In the genomic region with DNA sequence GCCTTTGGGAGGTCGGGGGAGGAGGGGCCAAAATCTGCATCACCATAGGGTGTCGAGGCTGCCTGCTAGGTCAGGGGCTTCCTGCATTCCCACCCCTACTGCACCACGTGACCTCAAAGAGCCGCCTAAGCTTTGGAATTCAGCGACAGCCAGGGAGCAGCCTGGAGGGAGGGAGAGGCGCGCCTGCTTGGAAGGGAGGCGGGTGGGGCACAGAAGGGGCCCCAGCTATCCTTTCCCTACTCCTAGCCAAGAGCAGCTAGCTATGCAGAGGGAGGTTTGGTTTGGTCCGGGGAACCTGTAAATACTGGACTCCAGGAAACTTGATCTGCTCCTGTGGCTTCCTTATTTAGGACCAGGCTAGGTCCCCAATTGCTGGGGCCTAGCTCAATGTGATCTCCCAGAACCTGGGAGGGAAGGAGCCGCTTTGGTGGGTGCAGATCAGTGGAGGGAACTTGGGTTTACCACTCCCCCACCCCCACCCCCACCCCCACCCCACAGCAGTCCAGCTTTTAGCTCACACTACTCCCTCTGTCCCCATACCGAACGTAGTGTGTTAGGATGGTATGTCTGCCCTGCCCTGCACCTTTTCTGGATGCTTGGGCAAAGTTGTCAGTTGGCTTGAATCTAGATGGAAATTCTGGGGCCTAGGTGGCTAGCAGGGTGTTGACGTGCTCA, we compare ENCODE assay signal across 8 mouse cellular contexts. TPM values are rescaled to one million over a fixed set of nuclear protein-coding genes. Genes with fewer than 3 reads are reported as not detected.
DNase-seq lines count a peak whose midpoint lies in the region; ATAC-seq and TF ChIP-seq lines count a peak whose summit lies in the region.

No protein-coding gene starts in this region.

- no peaks in the 10 kb centered on the region for H3K9me3 ChIP-seq in lung, embryonic 16.5 days (ENCODE audit: control insufficient read depth, low read length)
- no peaks in the 10 kb centered on the region for H3K9me3 ChIP-seq in stomach, embryonic 14.5 days (ENCODE audit: control insufficient read depth, low read depth, low read length)

- intact Hi-C loops in heart, postnatal 36 days (cut with DNase I) = loop anchor here (2.0 kb wide), 1 partner anchor 17 kb away; no protein-coding TSS in a partner anchor
- intact Hi-C loops in heart, adult 2 months (cut with DNase I) = no loop called here

- peak overlapping the region; percentile 39 for H3K4me2 ChIP-seq in lung, embryonic 16.5 days (ENCODE audit: low read depth, low read length)
- H3K4me2 ChIP-seq in stomach, embryonic 14.5 days (replicated peaks; ENCODE audit: low read depth, low read length) = peak overlapping the region; percentile 8; the same call in 1 of the 2 replicates

- peak; percentile 86 for ATAC-seq in lung, embryonic 16.5 days (ENCODE audit: low read depth)
- peak; percentile 88 for ATAC-seq in stomach, embryonic 14.5 days (ENCODE audit: insufficient number of reproducible peaks, insufficient read depth, low FRiP score, low read depth)

- H3K27me3 ChIP-seq in heart, adult 2 months (ENCODE audit: control insufficient read depth, insufficient read depth, low read length) = no peaks in the 10 kb centered on the region
- H3K27me3 ChIP-seq in lung, embryonic 16.5 days (ENCODE audit: control insufficient read depth, insufficient read depth, low read depth, low read length) = no peaks in the 10 kb centered on the region
- no peaks in the 10 kb centered on the region for H3K27me3 ChIP-seq in stomach, embryonic 14.5 days (ENCODE audit: control insufficient read depth, insufficient read depth, low read length)

- no peaks in the 10 kb centered on the region for H3K79me2 ChIP-seq in heart, adult 2 months (replicated peaks; ENCODE audit: control insufficient read depth, insufficient read depth, low read length)

- H3K36me3 ChIP-seq in heart, adult 2 months (ENCODE audit: control insufficient read depth, insufficient read depth, low read length) = no peaks in the 10 kb centered on the region
- no peaks in the 10 kb centered on the region for H3K36me3 ChIP-seq in lung, embryonic 16.5 days (ENCODE audit: control insufficient read depth, insufficient read depth, low read length)
- no peaks in the 10 kb centered on the region for H3K36me3 ChIP-seq in stomach, embryonic 14.5 days (ENCODE audit: control insufficient read depth, insufficient read depth, low read length)

- H3K4me1 ChIP-seq in heart, adult 2 months (ENCODE audit: control insufficient read depth, insufficient read depth, low read length) = peaks cover 2% of the 10 kb centered on the region; the same call in 1 of the 2 replicates
- peaks cover 32% of the 10 kb centered on the region for H3K4me1 ChIP-seq in lung, embryonic 16.5 days (replicated peaks; ENCODE audit: control insufficient read depth, insufficient read depth, low read length)
- peaks cover 37% of the 10 kb centered on the region for H3K4me1 ChIP-seq in stomach, embryonic 14.5 days (ENCODE audit: control insufficient read depth, insufficient read depth, low read length)

- TF ChIP-seq POLR2A in heart, adult 2 months (IDR thresholded peaks at IDR 0.05; ENCODE audit: insufficient read depth, low read depth, low read length) = no peak

- H3K9ac ChIP-seq in heart, adult 2 months (ENCODE audit: low read depth, low read length) = no peak overlapping the region
- H3K9ac ChIP-seq in lung, embryonic 16.5 days (ENCODE audit: low read length) = peak overlapping the region; percentile 8; the same call in 1 of the 2 replicates
- H3K9ac ChIP-seq in stomach, embryonic 14.5 days (replicated peaks; ENCODE audit: low read depth, low read length) = no peak overlapping the region

- TF ChIP-seq CTCF in heart, adult 2 months (IDR thresholded peaks at IDR 0.05) = no peak

- no peak for TF ChIP-seq EP300 in heart, adult 2 months (IDR thresholded peaks at IDR 0.05; ENCODE audit: insufficient read depth, low read depth, low read length)

- H3K4me3 ChIP-seq in heart, adult 2 months = no peak overlapping the region
- no peak overlapping the region for H3K4me3 ChIP-seq in lung, embryonic 16.5 days (ENCODE audit: low read length)
- no peak overlapping the region for H3K4me3 ChIP-seq in stomach, embryonic 14.5 days (ENCODE audit: low read depth, low read length)

- WGBS in heart, adult 2 months = 38% methylated on average over 13 of the region's 13 CpGs
- 12% methylated on average over 13 of the region's 13 CpGs for WGBS in lung, embryonic 16.5 days
- 11% methylated on average over 13 of the region's 13 CpGs for WGBS in stomach, embryonic 14.5 days

- H3K27ac ChIP-seq in heart, adult 2 months = peak overlapping the region; percentile 42
- peak overlapping the region; percentile 78 for H3K27ac ChIP-seq in lung, embryonic 16.5 days (ENCODE audit: low read length)
- H3K27ac ChIP-seq in stomach, embryonic 14.5 days (ENCODE audit: low read length) = peak overlapping the region; percentile 79

- DNase-seq in heart, adult 18-20 months = peak; percentile 68 to 84
- no peak for DNase-seq in heart, postnatal 36 days
- peak; percentile 62 to 77 for DNase-seq in heart, adult 2 months
- peak; percentile 45 to 74 for DNase-seq in kidney, adult 8-10 months
- no peak for DNase-seq in thymus, postnatal 25 days
- no peak for DNase-seq in urinary bladder, adult 2 months (ENCODE audit: low spot score)

RNA-seq across cellular contexts. Expression of a gene that starts 6.3 kb away (rescaled TPM):
- total RNA-seq in heart, adult 18-20 months (2021) = 10 to 100 TPM; 83.8 to 94.3 TPM
- total RNA-seq in heart, postnatal 36 days (2021) = 100 to 1,000 TPM; 131 to 136 TPM
- 100 to 1,000 TPM in 1 of 2 experiments, 10 to 100 TPM in 1; 82.2 to 108 TPM for total RNA-seq in heart, adult 2 months (2021)
- 85.6 and 114 TPM in 2 replicates for polyA plus RNA-seq in heart, adult 2 months (2012; rRNA removed)
- polyA plus RNA-seq in lung, embryonic 16.5 days (2015; fragmentation: Nextera tagmentation; extraction: Ambion mirVana) = 66.2 and 72.0 TPM in 2 replicates
- 103 and 107 TPM in 2 replicates for polyA plus RNA-seq in stomach, embryonic 14.5 days (2014; fragmentation: Nextera tagmentation; extraction: Ambion mirVana)
- polyA plus RNA-seq in urinary bladder, adult 2 months (2012; rRNA removed) = 146 and 191 TPM in 2 replicates

RNA-seq across cellular contexts. Expression of a gene that starts 28.3 kb away (rescaled TPM):
- under 1 TPM; 0.37 to 0.64 TPM for total RNA-seq in heart, adult 18-20 months (2021)
- under 1 TPM; 0.35 to 0.80 TPM for total RNA-seq in heart, postnatal 36 days (2021)
- total RNA-seq in heart, adult 2 months (2021) = under 1 TPM; 0.34 to 0.48 TPM
- 0.26 and 0.29 TPM in 2 replicates for polyA plus RNA-seq in heart, adult 2 months (2012; rRNA removed)
- polyA plus RNA-seq in lung, embryonic 16.5 days (2015; fragmentation: Nextera tagmentation; extraction: Ambion mirVana) = 0.20 and 0.33 TPM in 2 replicates
- 0.29 and 0.58 TPM in 2 replicates for polyA plus RNA-seq in stomach, embryonic 14.5 days (2014; fragmentation: Nextera tagmentation; extraction: Ambion mirVana)
- 0.28 and 0.53 TPM in 2 replicates for polyA plus RNA-seq in urinary bladder, adult 2 months (2012; rRNA removed)

RNA-seq across cellular contexts. Expression of a gene that starts 58.5 kb away (rescaled TPM):
- total RNA-seq in heart, adult 18-20 months (2021) = 10 to 100 TPM; 57.3 to 71.6 TPM
- total RNA-seq in heart, postnatal 36 days (2021) = 10 to 100 TPM; 56.1 to 62.2 TPM
- total RNA-seq in heart, adult 2 months (2021) = 10 to 100 TPM; 50.8 to 58.7 TPM
- 40.0 and 42.4 TPM in 2 replicates for polyA plus RNA-seq in heart, adult 2 months (2012; rRNA removed)
- 69.3 and 71.6 TPM in 2 replicates for polyA plus RNA-seq in lung, embryonic 16.5 days (2015; fragmentation: Nextera tagmentation; extraction: Ambion mirVana)
- polyA plus RNA-seq in stomach, embryonic 14.5 days (2014; fragmentation: Nextera tagmentation; extraction: Ambion mirVana) = 78.6 and 83.7 TPM in 2 replicates
- 29.5 and 36.9 TPM in 2 replicates for polyA plus RNA-seq in urinary bladder, adult 2 months (2012; rRNA removed)

Comparison
In these comparisons a context has a peak if more than half of its experiments do, and no peak if none do; other contexts are left out.
1. DNase-seq: peak in heart, adult 18-20 months (2 of 2), heart, adult 2 months (2 of 2) and kidney, adult 8-10 months (2 of 2); none in heart, postnatal 36 days (0 of 2), thymus, postnatal 25 days (single experiment) and urinary bladder, adult 2 months (single experiment).
2. Peak in every context shown above with its lines, with median percentiles within 50 percentile points of each other: H3K27ac ChIP-seq.